Mouse (Mus musculus) adrenal gland, adult (tissue): Measurements from ENCODE around the gene Tfap4.
"Not testable (repeated sequence)": the region's sequence is repeated elsewhere in the genome, so short reads cannot be mapped to it uniquely, and the experiment has no call there.

ENCODE experiments used
- DNase-seq, 2 experiments: peaks; one replicate each; pipeline ENCODE4 v3.0.0; 2022 to 2023; ENCODE audit warnings: low spot score in 1 of 2; ENCODE audit not compliant: inconsistent age in 2 of 2

Gene Tfap4

GRCm38 (mm10) chr16:4593971-4594813, 34.5 kb upstream of the Tfap4 start, which contains the start of gene Glis2:
Gene Glis2 (plus strand): TSS chr16:4594713.
- peak; percentile 74 to 89 for DNase-seq

GRCm38 (mm10) chr16:4592909-4593875, 33.5 kb upstream of the Tfap4 start:
- DNase-seq = peak; percentile 61 to 84

- DNase-seq = no peak
These were observed 30.6 kb upstream of the Tfap4 start for GRCm38 (mm10) chr16:4590236-4590635.

GRCm38 (mm10) chr16:4587516-4588210, 28.0 kb upstream of the Tfap4 start:
- DNase-seq = peak; percentile 57 to 70

- DNase-seq = peak; percentile 99
These were observed 27.0 kb upstream of the Tfap4 start for GRCm38 (mm10) chr16:4586531-4587123.

- DNase-seq = no peak
These were observed 26.2 kb upstream of the Tfap4 start for GRCm38 (mm10) chr16:4585642-4586530.

GRCm38 (mm10) chr16:4584438-4584837, 24.8 kb upstream of the Tfap4 start:
- no peak for DNase-seq

- no peak for DNase-seq
These were observed 24.2 kb upstream of the Tfap4 start for GRCm38 (mm10) chr16:4583807-4584206.

- not testable (repeated sequence) for DNase-seq
These were observed 21.5 kb upstream of the Tfap4 start for GRCm38 (mm10) chr16:4581179-4581578.

GRCm38 (mm10) chr16:4578630-4579029, 19.0 kb upstream of the Tfap4 start:
- no peak for DNase-seq

GRCm38 (mm10) chr16:4576873-4577272, 17.2 kb upstream of the Tfap4 start:
- no peak for DNase-seq

- no peak for DNase-seq
These were observed 16.4 kb upstream of the Tfap4 start for GRCm38 (mm10) chr16:4576038-4576437.

GRCm38 (mm10) chr16:4570737-4571136, 11.1 kb upstream of the Tfap4 start:
- peak in 1 of 2 experiments; percentile 47 for DNase-seq

GRCm38 (mm10) chr16:4567912-4568311, 8.3 kb upstream of the Tfap4 start:
- peak; percentile 80 to 94 for DNase-seq

GRCm38 (mm10) chr16:4560145-4560952, 695 bp upstream of the Tfap4 start:
- peak; percentile 69 to 88 for DNase-seq

- peak; percentile 82 to 93 for DNase-seq
These were observed 548 bp downstream of the Tfap4 start for GRCm38 (mm10) chr16:4558980-4559631.

GRCm38 (mm10) chr16:4558384-4558979, 1.2 kb downstream of the Tfap4 start:
- DNase-seq = peak; percentile 93 to 97

- peak; percentile 82 to 90 for DNase-seq
These were observed 1.7 kb downstream of the Tfap4 start for GRCm38 (mm10) chr16:4557949-4558348.
